In the genomic region with DNA sequence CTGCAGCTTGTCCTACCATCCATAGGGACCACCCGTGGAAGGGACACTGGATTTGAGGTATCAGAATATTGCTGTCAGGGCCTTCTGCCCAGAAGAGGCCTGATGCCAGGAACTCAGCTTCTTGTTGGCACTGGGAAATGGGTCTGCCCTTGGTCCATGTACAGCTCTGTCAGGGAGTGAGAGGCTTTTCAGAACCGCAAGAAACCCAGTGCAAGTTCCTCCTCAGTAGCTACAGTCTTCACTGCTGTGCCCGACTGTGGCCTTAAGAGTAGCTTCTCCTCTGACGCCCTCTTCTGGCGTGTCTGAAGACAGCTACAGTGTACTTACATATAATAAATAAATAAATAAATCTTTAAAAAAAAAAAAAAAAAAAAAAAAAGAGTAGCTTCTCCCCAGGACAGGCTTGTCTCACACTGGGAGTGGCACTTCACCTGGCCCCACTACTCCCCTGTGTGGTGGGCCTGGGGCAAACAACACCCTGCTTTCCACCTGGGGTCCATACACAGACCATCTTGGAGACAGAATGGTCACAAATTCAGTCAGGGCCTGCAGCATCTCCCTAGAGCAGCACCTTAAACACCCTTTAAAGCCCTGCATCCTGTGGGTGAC, we compare ENCODE assay signal across 8 mouse cellular contexts. TPM values are rescaled to one million over a fixed set of nuclear protein-coding genes. Genes with fewer than 3 reads are reported as not detected.
A peak's percentile ranks its signal among the peaks of the same experiment; 100 is the strongest.
DNase-seq lines count a peak whose midpoint lies in the region; ATAC-seq and TF ChIP-seq lines count a peak whose summit lies in the region.

No protein-coding gene starts in this region.

- DNase-seq in gastrocnemius, adult 2 months = no peak
- DNase-seq in gastrocnemius, postnatal 36 days = no peak
- DNase-seq in 3T3-L1 (ENCODE audit: low read depth, low spot score) = peak; percentile 73
- DNase-seq in cerebellum, adult 2 months = peak; percentile 74 to 77
- peak; percentile 65 for DNase-seq in hindbrain, embryonic 11.5 days (ENCODE audit: low spot score)
- DNase-seq in lung, postnatal 10 days = peak; percentile 61
- no peak for DNase-seq in left cerebral cortex, adult 8-10 months (ENCODE audit: low spot score in 2 of 2)

- H3K4me3 ChIP-seq in gastrocnemius, adult 2 months = no peak overlapping the region
- H3K4me3 ChIP-seq in cerebellum, adult 2 months (replicated peaks; ENCODE audit: insufficient read depth, low read depth, low read length) = no peak overlapping the region
- H3K4me3 ChIP-seq in hindbrain, embryonic 11.5 days (ENCODE audit: low read depth, low read length) = no peak overlapping the region

- H3K4me2 ChIP-seq in hindbrain, embryonic 11.5 days (replicated peaks; ENCODE audit: low read depth, low read length) = no peak overlapping the region

- 4% methylated on average over 5 of the region's 5 CpGs for WGBS in cerebellum, adult 2 months
- WGBS in hindbrain, embryonic 11.5 days = 30% methylated on average over 5 of the region's 5 CpGs

- H3K9me3 ChIP-seq in hindbrain, embryonic 11.5 days (ENCODE audit: control insufficient read depth, low read length) = no peaks in the 10 kb centered on the region

- ATAC-seq in hindbrain, embryonic 11.5 days (ENCODE audit: low FRiP score) = no peak
- ATAC-seq in frontal cortex, adult (ENCODE audit: low TSS enrichment) = no peak

- intact Hi-C loops in gastrocnemius, adult 2 months (cut with DNase I) = loop anchor here (1.0 to 2.0 kb wide), 3 partner anchors 18 to 70 kb away; partner anchors contain the start of gene Mum1
- intact Hi-C loops in gastrocnemius, postnatal 36 days (cut with DNase I) = loop anchor here (1.0 kb wide), 2 partner anchors 46 to 70 kb away; no protein-coding TSS in a partner anchor

- peaks cover 27% of the 10 kb centered on the region for H3K4me1 ChIP-seq in cerebellum, adult 2 months (ENCODE audit: control insufficient read depth, insufficient read depth, low read length)
- H3K4me1 ChIP-seq in hindbrain, embryonic 11.5 days (replicated peaks; ENCODE audit: control insufficient read depth, insufficient read depth, low read length) = peaks cover 3% of the 10 kb centered on the region

- TF ChIP-seq POLR2A in cerebellum, adult 2 months (IDR thresholded peaks at IDR 0.05; ENCODE audit: borderline replicate concordance, insufficient read depth, low read length) = no peak

- H3K36me3 ChIP-seq in hindbrain, embryonic 11.5 days (ENCODE audit: control insufficient read depth, insufficient read depth, low read length) = peaks cover 14% of the 10 kb centered on the region

- no peak overlapping the region for H3K9ac ChIP-seq in hindbrain, embryonic 11.5 days (ENCODE audit: low read depth, low read length)

- H3K27ac ChIP-seq in gastrocnemius, adult 2 months = no peak overlapping the region
- no peak overlapping the region; the same call in 1 of the 2 replicates for H3K27ac ChIP-seq in cerebellum, adult 2 months (ENCODE audit: insufficient read depth, low read length)
- H3K27ac ChIP-seq in hindbrain, embryonic 11.5 days (ENCODE audit: low read depth, low read length) = peak overlapping the region; percentile 42; the same call in 1 of the 2 replicates

- no peaks in the 10 kb centered on the region for H3K27me3 ChIP-seq in cerebellum, adult 2 months (ENCODE audit: control insufficient read depth, insufficient read depth, low read length)
- H3K27me3 ChIP-seq in hindbrain, embryonic 11.5 days (ENCODE audit: control insufficient read depth, insufficient read depth, low read length) = no peaks in the 10 kb centered on the region

- TF ChIP-seq CTCF in gastrocnemius, adult 2 months (IDR thresholded peaks at IDR 0.05) = peak; percentile 45
- peak; percentile 46; the same call in 1 of the 2 replicates for TF ChIP-seq CTCF in cerebellum, adult 2 months (IDR thresholded peaks at IDR 0.05; ENCODE audit: borderline replicate concordance, insufficient read depth, low read depth, low read length)

RNA-seq across cellular contexts. Expression of gene Ndufs7, which starts 4.0 kb away (rescaled TPM):
- total RNA-seq in gastrocnemius, adult 2 months (2021) = 100 to 1,000 TPM; 496 to 663 TPM
- 100 to 1,000 TPM; 516 to 553 TPM for total RNA-seq in gastrocnemius, postnatal 36 days (2021)
- 668 and 680 TPM in 2 replicates for polyA plus RNA-seq in cerebellum, adult 2 months (2012; rRNA removed)
- 242 and 245 TPM in 2 replicates for polyA plus RNA-seq in hindbrain, embryonic 11.5 days (2014; fragmentation: Nextera tagmentation; extraction: Ambion mirVana)
- total RNA-seq in left cerebral cortex, adult 8-10 months (2022) = 100 to 1,000 TPM; 214 to 225 (median 218) TPM

RNA-seq across cellular contexts. Expression of gene Gamt, which starts 15.9 kb away (rescaled TPM):
- 10 to 100 TPM; 14.0 to 28.5 TPM for total RNA-seq in gastrocnemius, adult 2 months (2021)
- total RNA-seq in gastrocnemius, postnatal 36 days (2021) = 10 to 100 TPM; 35.1 to 59.8 TPM
- polyA plus RNA-seq in cerebellum, adult 2 months (2012; rRNA removed) = 52.9 and 54.5 TPM in 2 replicates
- 30.3 and 30.4 TPM in 2 replicates for polyA plus RNA-seq in hindbrain, embryonic 11.5 days (2014; fragmentation: Nextera tagmentation; extraction: Ambion mirVana)
- total RNA-seq in left cerebral cortex, adult 8-10 months (2022) = 10 to 100 TPM; 28.8 to 33.6 (median 31.1) TPM

RNA-seq across cellular contexts. Expression of gene Dazap1, which starts 16.4 kb away (rescaled TPM):
- 10 to 100 TPM; 34.2 to 38.4 TPM for total RNA-seq in gastrocnemius, adult 2 months (2021)
- total RNA-seq in gastrocnemius, postnatal 36 days (2021) = 10 to 100 TPM; 30.0 to 40.4 TPM
- polyA plus RNA-seq in cerebellum, adult 2 months (2012; rRNA removed) = 90.2 and 92.7 TPM in 2 replicates
- 46.8 and 47.3 TPM in 2 replicates for polyA plus RNA-seq in hindbrain, embryonic 11.5 days (2014; fragmentation: Nextera tagmentation; extraction: Ambion mirVana)
- 10 to 100 TPM; 76.4 to 90.1 (median 83.5) TPM for total RNA-seq in left cerebral cortex, adult 8-10 months (2022)

RNA-seq across cellular contexts. Expression of gene Mum1, which starts 18.7 kb away (rescaled TPM):
- 10 to 100 TPM; 12.2 to 19.2 TPM for total RNA-seq in gastrocnemius, adult 2 months (2021)
- 10 to 100 TPM; 12.3 to 14.3 TPM for total RNA-seq in gastrocnemius, postnatal 36 days (2021)
- 41.1 and 42.5 TPM in 2 replicates for polyA plus RNA-seq in cerebellum, adult 2 months (2012; rRNA removed)
- 49.4 and 57.3 TPM in 2 replicates for polyA plus RNA-seq in hindbrain, embryonic 11.5 days (2014; fragmentation: Nextera tagmentation; extraction: Ambion mirVana)
- 10 to 100 TPM; 41.9 to 51.7 (median 44.1) TPM for total RNA-seq in left cerebral cortex, adult 8-10 months (2022)

RNA-seq across cellular contexts. Expression of gene Rps15, which starts 47.4 kb away (rescaled TPM):
- 100 to 1,000 TPM; 634 to 773 TPM for total RNA-seq in gastrocnemius, adult 2 months (2021)
- 100 to 1,000 TPM; 529 to 644 TPM for total RNA-seq in gastrocnemius, postnatal 36 days (2021)
- polyA plus RNA-seq in cerebellum, adult 2 months (2012; rRNA removed) = 1,303 and 1,454 TPM in 2 replicates
- polyA plus RNA-seq in hindbrain, embryonic 11.5 days (2014; fragmentation: Nextera tagmentation; extraction: Ambion mirVana) = 798 TPM in 2 replicates
- total RNA-seq in left cerebral cortex, adult 8-10 months (2022) = 1,000 to 10,000 TPM in 1 of 4 experiments, 100 to 1,000 TPM in 3; 922 to 1,007 (median 961) TPM

Comparison
In these comparisons a context has a peak if more than half of its experiments do, and no peak if none do; other contexts are left out.
1. DNase-seq: peak in 3T3-L1 (single experiment), cerebellum, adult 2 months (2 of 2), hindbrain, embryonic 11.5 days (single experiment) and lung, postnatal 10 days (single experiment); none in gastrocnemius, adult 2 months (single experiment), gastrocnemius, postnatal 36 days (0 of 2) and left cerebral cortex, adult 8-10 months (0 of 2).